Mouse (Mus musculus): ENCODE measurements around the gene Cx3cl1.
A peak's percentile ranks its signal among the peaks of the same experiment; 100 is the strongest.

Gene Cx3cl1

GRCm38 (mm10) chr8:94771941-94772670, at the start of gene Cx3cl1:
Cx3cl1 (plus strand) TSS chr8:94772009.
- peak; percentile 89 to 91 for DNase-seq (ENCODE audit: low spot score in 2 of 2)

- no peak for DNase-seq (ENCODE audit: low spot score in 2 of 2)
Measured at GRCm38 (mm10) chr8:94725998-94726397, 45.8 kb upstream of the Cx3cl1 start.

- DNase-seq (ENCODE audit: low spot score in 2 of 2) = no peak
Measured at GRCm38 (mm10) chr8:94729301-94729700, 42.5 kb upstream of the Cx3cl1 start.

GRCm38 (mm10) chr8:94733821-94734465, 37.9 kb upstream of the Cx3cl1 start:
- no peak for DNase-seq (ENCODE audit: low spot score in 2 of 2)

GRCm38 (mm10) chr8:94734735-94735350, 37.0 kb upstream of the Cx3cl1 start:
- no peak for DNase-seq (ENCODE audit: low spot score in 2 of 2)

GRCm38 (mm10) chr8:94735426-94736094, 36.2 kb upstream of the Cx3cl1 start:
- peak in 1 of 2 experiments; percentile 5 for DNase-seq (ENCODE audit: low spot score in 2 of 2)

- DNase-seq (ENCODE audit: low spot score in 2 of 2) = no peak
Measured at GRCm38 (mm10) chr8:94739829-94740228, 32.0 kb upstream of the Cx3cl1 start.

- no peak for DNase-seq (ENCODE audit: low spot score in 2 of 2)
Measured at GRCm38 (mm10) chr8:94740591-94740990, 31.2 kb upstream of the Cx3cl1 start.

GRCm38 (mm10) chr8:94741726-94742125, 30.1 kb upstream of the Cx3cl1 start:
- no peak for DNase-seq (ENCODE audit: low spot score in 2 of 2)

GRCm38 (mm10) chr8:94744484-94744883, 27.3 kb upstream of the Cx3cl1 start:
- peak in 1 of 2 experiments; percentile 17 for DNase-seq (ENCODE audit: low spot score in 2 of 2)

GRCm38 (mm10) chr8:94744972-94745371, 26.8 kb upstream of the Cx3cl1 start:
- DNase-seq (ENCODE audit: low spot score in 2 of 2) = no peak

- no peak for DNase-seq (ENCODE audit: low spot score in 2 of 2)
Measured at GRCm38 (mm10) chr8:94745476-94746184, 26.2 kb upstream of the Cx3cl1 start, which contains the start of gene Ccl22. Ccl22 (plus strand) TSS chr8:94745590.

- DNase-seq (ENCODE audit: low spot score in 2 of 2) = no peak
Measured at GRCm38 (mm10) chr8:94746832-94747231, 25.0 kb upstream of the Cx3cl1 start.

- DNase-seq (ENCODE audit: low spot score in 2 of 2) = no peak
Measured at GRCm38 (mm10) chr8:94748363-94748762, 23.4 kb upstream of the Cx3cl1 start.

- DNase-seq (ENCODE audit: low spot score in 2 of 2) = no peak
Measured at GRCm38 (mm10) chr8:94749942-94750341, 21.9 kb upstream of the Cx3cl1 start.

- peak in 1 of 2 experiments; percentile 29 for DNase-seq (ENCODE audit: low spot score in 2 of 2)
Measured at GRCm38 (mm10) chr8:94751023-94751849, 20.6 kb upstream of the Cx3cl1 start.

- no peak for DNase-seq (ENCODE audit: low spot score in 2 of 2)
Measured at GRCm38 (mm10) chr8:94754006-94754405, 17.8 kb upstream of the Cx3cl1 start.

- no peak for DNase-seq (ENCODE audit: low spot score in 2 of 2)
Measured at GRCm38 (mm10) chr8:94754486-94754885, 17.3 kb upstream of the Cx3cl1 start.

- no peak for DNase-seq (ENCODE audit: low spot score in 2 of 2)
Measured at GRCm38 (mm10) chr8:94767035-94767434, 4.8 kb upstream of the Cx3cl1 start.

- no peak for DNase-seq (ENCODE audit: low spot score in 2 of 2)
Measured at GRCm38 (mm10) chr8:94770945-94771344, 864 bp upstream of the Cx3cl1 start.

GRCm38 (mm10) chr8:94773048-94773447, 1.2 kb downstream of the Cx3cl1 start:
- DNase-seq (ENCODE audit: low spot score in 2 of 2) = no peak
